ENCODE assay signal across 11 mouse cellular contexts in the genomic region with DNA sequence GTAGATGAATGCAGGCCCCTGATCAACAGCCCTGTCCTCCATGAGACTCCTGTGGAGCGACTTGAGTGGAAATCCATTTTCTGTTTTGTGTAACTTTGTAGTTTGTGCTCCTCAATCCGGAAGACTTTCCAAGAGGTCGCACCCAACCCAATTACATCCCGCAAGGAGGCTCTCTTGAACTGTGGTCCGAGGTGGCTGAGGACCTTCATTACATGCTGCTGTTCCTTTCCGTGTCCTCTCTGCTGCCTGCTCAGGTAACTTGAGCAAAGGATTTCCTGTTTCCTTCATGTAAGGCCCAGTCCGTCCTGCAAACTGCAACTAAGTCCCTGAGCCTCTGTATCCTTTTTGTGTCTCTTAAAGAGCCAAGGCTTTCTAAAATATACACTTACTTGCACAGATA. TPM values are rescaled to one million over a fixed set of nuclear protein-coding genes. Genes with fewer than 3 reads are reported as not detected.
DNase-seq lines count a peak whose midpoint lies in the region; ATAC-seq and TF ChIP-seq lines count a peak whose summit lies in the region.
"Had no signal": no experiment of that assay in that cellular context is flagged by ENCODE, and none has a peak within 500 bp of the region (broad histone marks: within the 10 kb centered on the region; RNA-seq: fewer than 3 reads in every experiment).

No protein-coding gene starts in this region.

- peak overlapping the region; percentile 46 for H3K4me2 ChIP-seq in heart, embryonic 14.5 days (ENCODE audit: low read length)
- H3K4me2 ChIP-seq in hindbrain, embryonic 11.5 days (replicated peaks; ENCODE audit: low read depth, low read length): no peak overlapping the region
- peak overlapping the region; percentile 37; the same call in 1 of the 2 replicates for H3K4me2 ChIP-seq in liver, embryonic 16.5 days (ENCODE audit: low read depth, low read length)

- peaks cover 2 to 4% of the 10 kb centered on the region in 2 experiments; a peak in 3 of 4 replicates for H3K4me1 ChIP-seq in heart, embryonic 14.5 days (ENCODE audit: control insufficient read depth in 2 of 2, insufficient read depth in 2 of 2, low read length in 2 of 2)
- H3K4me1 ChIP-seq in G1E (ENCODE audit: insufficient read depth, low read depth, low read length): peaks cover 37% of the 10 kb centered on the region
- H3K4me1 ChIP-seq in hindbrain, embryonic 11.5 days (replicated peaks; ENCODE audit: control insufficient read depth, insufficient read depth, low read length): no peaks in the 10 kb centered on the region
- peaks cover 25% of the 10 kb centered on the region for H3K4me1 ChIP-seq in liver, embryonic 16.5 days (ENCODE audit: control insufficient read depth, low read depth, low read length)

- no peak for ATAC-seq in heart, embryonic 14.5 days (ENCODE audit: insufficient number of reproducible peaks, insufficient read depth, low FRiP score, low read depth)
- ATAC-seq in G1E (ENCODE audit: extremely low read depth, insufficient number of reproducible peaks, low FRiP score, poor library complexity, severe bottlenecking): no peak
- ATAC-seq in hindbrain, embryonic 11.5 days (ENCODE audit: low FRiP score): no peak
- ATAC-seq in liver, embryonic 16.5 days (ENCODE audit: low read depth): no peak
- ATAC-seq in CD4-positive, CD25-positive, alpha-beta regulatory T cell, adult 4 months: no peak

- H3K4me3 ChIP-seq in heart, embryonic 14.5 days (ENCODE audit: control insufficient read depth in 1 of 2, insufficient read depth in 1 of 2, low read depth in 1 of 2, low read length in 2 of 2): peak overlapping the region in 1 of 2 experiments; percentile 1; a peak in 2 of 4 replicates
- H3K4me3 ChIP-seq in G1E (ENCODE audit: low read depth, low read length): peak overlapping the region; percentile 44; the same call in 1 of the 2 replicates
- 0 out of 2 replicates have a peak overlapping the region, but pooled peaks have one; percentile 6 for H3K4me3 ChIP-seq in hindbrain, embryonic 11.5 days (ENCODE audit: low read depth, low read length)
- no peak overlapping the region for H3K4me3 ChIP-seq in liver, embryonic 16.5 days (ENCODE audit: low read depth, low read length)

- H3K9ac ChIP-seq in heart, embryonic 14.5 days (ENCODE audit: low read length): peak overlapping the region; percentile 45; the same call in 1 of the 2 replicates
- H3K9ac ChIP-seq in hindbrain, embryonic 11.5 days (ENCODE audit: low read depth, low read length): no peak overlapping the region
- H3K9ac ChIP-seq in liver, embryonic 16.5 days (ENCODE audit: low read depth, low read length): no peak overlapping the region

- intact Hi-C loops in heart, postnatal 14 days (cut with DNase I): loop anchor here (5.0 to 10.0 kb wide), 3 partner anchors 248 to 1720 kb away; a partner anchor contains a TSS
- intact Hi-C loops in left cerebral cortex, postnatal 4 days (cut with DNase I): loop anchor here (10.0 kb wide), 2 partner anchors 1410 to 1490 kb away; a partner anchor contains a TSS

- no peaks in the 10 kb centered on the region for H3K27me3 ChIP-seq in heart, embryonic 14.5 days (ENCODE audit: control insufficient read depth, insufficient read depth, low read length)
- no peaks in the 10 kb centered on the region for H3K27me3 ChIP-seq in G1E (ENCODE audit: insufficient read depth, low read length)
- no peaks in the 10 kb centered on the region for H3K27me3 ChIP-seq in hindbrain, embryonic 11.5 days (ENCODE audit: control insufficient read depth, insufficient read depth, low read length)
- H3K27me3 ChIP-seq in liver, embryonic 16.5 days (ENCODE audit: control insufficient read depth, insufficient read depth, low read depth, low read length): no peaks in the 10 kb centered on the region

- TF ChIP-seq CTCF in G1E (IDR thresholded peaks at IDR 0.05; ENCODE audit: low read depth, low read length): no peak

- no peak overlapping the region for H3K27ac ChIP-seq in heart, embryonic 14.5 days (replicated peaks in 1 of 2; ENCODE audit: control insufficient read depth in 1 of 2, insufficient read depth in 1 of 2, low read depth in 2 of 2, low read length in 2 of 2)
- H3K27ac ChIP-seq in hindbrain, embryonic 11.5 days (ENCODE audit: low read depth, low read length): no peak overlapping the region
- peak overlapping the region; percentile 34; the same call in 1 of the 2 replicates for H3K27ac ChIP-seq in liver, embryonic 16.5 days (ENCODE audit: low read length)

- 20% methylated on average over 7 of the region's 7 CpGs for WGBS in heart, embryonic 14.5 days
- WGBS in hindbrain, embryonic 11.5 days: 9% methylated on average over 7 of the region's 7 CpGs
- WGBS in liver, embryonic 16.5 days (ENCODE audit: insufficient replicate concordance): 30% methylated on average over 7 of the region's 7 CpGs

- no peaks in the 10 kb centered on the region for H3K36me3 ChIP-seq in heart, embryonic 14.5 days (ENCODE audit: control insufficient read depth, insufficient read depth, low read length)
- H3K36me3 ChIP-seq in G1E (replicated peaks): no peaks in the 10 kb centered on the region
- H3K36me3 ChIP-seq in hindbrain, embryonic 11.5 days (ENCODE audit: control insufficient read depth, insufficient read depth, low read length): no peaks in the 10 kb centered on the region
- H3K36me3 ChIP-seq in liver, embryonic 16.5 days (ENCODE audit: control insufficient read depth, insufficient read depth): no peaks in the 10 kb centered on the region

- H3K9me3 ChIP-seq in heart, embryonic 14.5 days (ENCODE audit: control insufficient read depth, low read length): no peaks in the 10 kb centered on the region
- no peaks in the 10 kb centered on the region for H3K9me3 ChIP-seq in G1E (replicated peaks)
- H3K9me3 ChIP-seq in hindbrain, embryonic 11.5 days (ENCODE audit: control insufficient read depth, low read length): no peaks in the 10 kb centered on the region
- H3K9me3 ChIP-seq in liver, embryonic 16.5 days (replicated peaks; ENCODE audit: control insufficient read depth, low read length): no peaks in the 10 kb centered on the region

- DNase-seq in heart, postnatal 14 days: no peak
- DNase-seq in G1E (ENCODE audit: low spot score): no peak
- DNase-seq in hindbrain, embryonic 11.5 days (ENCODE audit: low spot score): no peak
- DNase-seq in adipocyte (ENCODE audit: low spot score): no peak
- no peak for DNase-seq in left cerebral cortex, postnatal 4 days
- DNase-seq: cerebellum, adult 9-10 months; layer of hippocampus, adult 9-11 months; thymus, adult 18-20 months had no signal

RNA-seq across cellular contexts. Expression of a gene that starts 10.8 kb away (rescaled TPM):
- 8.3 and 9.1 TPM in 2 replicates for polyA plus RNA-seq in heart, embryonic 14.5 days (2014; fragmentation: Nextera tagmentation; extraction: Ambion mirVana)
- total RNA-seq in heart, postnatal 14 days (2021): 1 to 10 TPM; 4.5 to 5.0 TPM
- total RNA-seq in G1E (2014; fragmentation: Nextera tagmentation): 3.7 and 4.0 TPM in 2 replicates
- 9.5 and 11.4 TPM in 2 replicates for total RNA-seq in G1E (2017)
- 6.5 and 6.9 TPM in 2 replicates for polyA plus RNA-seq in G1E (2012)
- 12.1 and 13.4 TPM in 2 replicates for polyA plus RNA-seq in hindbrain, embryonic 11.5 days (2014; fragmentation: Nextera tagmentation; extraction: Ambion mirVana)
- 4.5 TPM in 2 replicates for polyA plus RNA-seq in liver, embryonic 16.5 days (2015; fragmentation: Nextera tagmentation; extraction: Ambion mirVana)
- polyA plus RNA-seq in CD4-positive, CD25-positive, alpha-beta regulatory T cell, adult 4 months (2017; shearing (Covaris generic)): 10 to 100 TPM; 12.4 to 14.5 TPM
- 1 to 10 TPM; 5.6 to 6.1 TPM for total RNA-seq in left cerebral cortex, postnatal 4 days (2021)

RNA-seq across cellular contexts. Expression of a gene that starts 31.3 kb away (rescaled TPM):
- 1.7 and 1.9 TPM in 2 replicates for polyA plus RNA-seq in heart, embryonic 14.5 days (2014; fragmentation: Nextera tagmentation; extraction: Ambion mirVana)
- total RNA-seq in heart, postnatal 14 days (2021): not detected
- total RNA-seq in G1E (2014; fragmentation: Nextera tagmentation) (18.3 and 31.6 TPM in 2 replicates), G1E (2017) (0.82 and 1.5 TPM in 2 replicates)
- polyA plus RNA-seq in G1E (2012): 0.75 and 0.80 TPM in 2 replicates
- polyA plus RNA-seq in hindbrain, embryonic 11.5 days (2014; fragmentation: Nextera tagmentation; extraction: Ambion mirVana): not detected in 2 replicates
- 1.9 and 2.0 TPM in 2 replicates for polyA plus RNA-seq in liver, embryonic 16.5 days (2015; fragmentation: Nextera tagmentation; extraction: Ambion mirVana)
- not detected for polyA plus RNA-seq in CD4-positive, CD25-positive, alpha-beta regulatory T cell, adult 4 months (2017; shearing (Covaris generic))
- not detected for total RNA-seq in left cerebral cortex, postnatal 4 days (2021)

RNA-seq across cellular contexts. Expression of a gene that starts 54.2 kb away (rescaled TPM):
- polyA plus RNA-seq in heart, embryonic 14.5 days (2014; fragmentation: Nextera tagmentation; extraction: Ambion mirVana): 0.40 and 0.43 TPM in 2 replicates
- not detected for total RNA-seq in heart, postnatal 14 days (2021)
- total RNA-seq in G1E (2014; fragmentation: Nextera tagmentation) (not detected in 2 replicates), G1E (2017) (0.06 and 0.22 TPM in 2 replicates)
- not detected in 2 replicates for polyA plus RNA-seq in G1E (2012)
- polyA plus RNA-seq in hindbrain, embryonic 11.5 days (2014; fragmentation: Nextera tagmentation; extraction: Ambion mirVana): 0.15 and 0.18 TPM in 2 replicates
- polyA plus RNA-seq in liver, embryonic 16.5 days (2015; fragmentation: Nextera tagmentation; extraction: Ambion mirVana): not detected in 2 replicates
- polyA plus RNA-seq in CD4-positive, CD25-positive, alpha-beta regulatory T cell, adult 4 months (2017; shearing (Covaris generic)): not detected
- not detected for total RNA-seq in left cerebral cortex, postnatal 4 days (2021)
